Mouse (Mus musculus) kidney, embryonic 15.5 days (tissue): ENCODE results near the gene Il12rb1. TPM values are rescaled to one million over a fixed set of nuclear protein-coding genes. Genes with fewer than 3 reads are reported as not detected.
A peak's percentile ranks its signal among the peaks of the same experiment; 100 is the strongest.

Experiments used
- ATAC-seq: fragments of 200-750 bp; cut with Nextera tagmentation; replicated peaks from 2 replicates; pipeline ENCODE4 v1.8.0; 2017; ENCODE audit warnings: moderate TSS enrichment; ENCODE audit not compliant: low FRiP score
- H3K27ac ChIP-seq: fragments of 300-500 bp; sonication (generic); 2 replicates; pipeline ENCODE4 v1.5.1; 2015; ENCODE audit warnings: mild to moderate bottlenecking, inconsistent platforms
- H3K27me3 ChIP-seq: fragments of 300-500 bp; sonication (generic); 2 replicates; pipeline ENCODE4 v1.6.1; 2015; ENCODE audit warnings: inconsistent platforms
- H3K36me3 ChIP-seq: fragments of 300-500 bp; sonication (generic); 2 replicates; pipeline ENCODE4 v1.6.1; 2015; ENCODE audit warnings: inconsistent platforms
- H3K4me1 ChIP-seq: fragments of 300-500 bp; sonication (generic); 2 replicates; pipeline ENCODE4 v1.6.1; 2015; ENCODE audit warnings: inconsistent platforms
- H3K4me2 ChIP-seq: fragments of 300-500 bp; sonication (generic); 2 replicates; pipeline ENCODE4 v1.6.1; 2015; ENCODE audit warnings: moderate library complexity, mild to moderate bottlenecking, inconsistent platforms
- H3K4me3 ChIP-seq: fragments of 300-500 bp; sonication (generic); replicated peaks from 2 replicates; pipeline ENCODE4 v1.5.1; 2015; ENCODE audit warnings: mild to moderate bottlenecking, inconsistent platforms
- H3K9ac ChIP-seq: fragments of 300-500 bp; sonication (generic); 2 replicates; pipeline ENCODE4 v1.6.1; 2015; ENCODE audit warnings: mild to moderate bottlenecking, inconsistent platforms
- H3K9me3 ChIP-seq: fragments of 300-500 bp; sonication (generic); replicated peaks from 2 replicates; pipeline ENCODE4 v1.6.1; 2016; ENCODE audit warnings: inconsistent platforms
- WGBS: fragments of 180-500 bp; shearing (Covaris S2); methylation state at CpG from one replicate; pipeline ENCODE4 v1.1.7; 2015; ENCODE audit warnings: mixed read lengths; 5-methylcytosine and 5-hydroxymethylcytosine counted together
- polyA plus RNA-seq: library from polyadenylated mRNA; unstranded; fragments of >200 nt; fragmentation: Nextera tagmentation; extraction: Ambion mirVana; gene quantifications from 2 replicates; pipeline ENCODE4 v1.2.1, GENCODE M21; 2015

Il12rb1 gene
- polyA plus RNA-seq, 1 experiment from 2014 or later: 0.09 TPM

DNA sequence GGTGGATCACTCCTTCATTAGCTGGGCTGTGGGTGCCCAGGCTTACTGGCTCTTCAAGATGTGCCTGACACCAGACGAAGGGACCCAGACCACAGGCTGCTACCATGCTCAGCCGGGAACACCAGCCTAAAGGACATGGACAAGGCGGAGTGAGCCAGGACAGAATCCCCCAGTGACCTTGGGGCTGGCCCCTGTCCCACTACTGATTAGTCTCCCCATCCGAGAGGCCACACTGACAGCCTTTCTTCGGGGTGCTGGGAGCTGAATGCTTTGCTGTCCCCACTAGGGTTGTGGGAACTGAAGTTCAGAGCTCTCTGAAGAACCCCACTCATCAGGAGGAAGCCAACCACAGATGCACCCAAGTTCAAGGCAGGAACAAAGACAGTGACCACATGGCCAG is 33.0 kb upstream of the Il12rb1 start:
- ATAC-seq: no peak
- no peaks in the 10 kb centered on the region for H3K27me3 ChIP-seq
- H3K9ac ChIP-seq: peak overlapping the region; percentile 88
- H3K36me3 ChIP-seq: peaks cover 70% of the 10 kb centered on the region
- WGBS: 89% methylated on average over 5 of the region's 5 CpGs
- H3K4me3 ChIP-seq: peak overlapping the region; percentile 77
- no peak overlapping the region; the same call in 1 of the 2 replicates for H3K27ac ChIP-seq
- no peaks in the 10 kb centered on the region for H3K9me3 ChIP-seq
- peaks cover 57% of the 10 kb centered on the region for H3K4me1 ChIP-seq
- peak overlapping the region; percentile 76 for H3K4me2 ChIP-seq

GRCm38 (mm10) chr8:70775851-70776495 is 32.3 kb upstream of the Il12rb1 start:
- Histone ChIP-seq H3K4me3 (peak overlapping the region; percentile 77), H3K27ac (peak overlapping the region; percentile 99), H3K36me3 (peaks cover 70% of the 10 kb centered on the region), H3K4me2 (peak overlapping the region; percentile 76), H3K27me3 (no peaks in the 10 kb centered on the region), H3K9me3 (no peaks in the 10 kb centered on the region), H3K9ac (peak overlapping the region; percentile 88), H3K4me1 (peaks cover 59% of the 10 kb centered on the region)
- WGBS: 3% methylated on average over 34 of the region's 34 CpGs
- no peak; the same call in 1 of the 2 replicates for ATAC-seq

GRCm38 (mm10) chr8:70776496-70777444 is 31.5 kb upstream of the Il12rb1 start, which contains the start of gene Pik3r2:
Gene Pik3r2 (minus strand): TSS chr8:70776713.
- Histone ChIP-seq H3K4me3 (peak within 1 kb of the TSS; percentile 77), H3K9ac (peak within 1 kb of the TSS; percentile 88), H3K27ac (peak within 1 kb of the TSS; percentile 99), H3K9me3 (no peaks in the 10 kb centered on the region), H3K27me3 (no peaks in the 10 kb centered on the region), H3K36me3 (peaks cover 70% of the 10 kb centered on the region), H3K4me1 (peaks cover 59% of the 10 kb centered on the region), H3K4me2 (peak within 1 kb of the TSS; percentile 76)
- under 1% methylated on average over 94 of the region's 94 CpGs for WGBS
- peak; percentile 93 for ATAC-seq

DNA sequence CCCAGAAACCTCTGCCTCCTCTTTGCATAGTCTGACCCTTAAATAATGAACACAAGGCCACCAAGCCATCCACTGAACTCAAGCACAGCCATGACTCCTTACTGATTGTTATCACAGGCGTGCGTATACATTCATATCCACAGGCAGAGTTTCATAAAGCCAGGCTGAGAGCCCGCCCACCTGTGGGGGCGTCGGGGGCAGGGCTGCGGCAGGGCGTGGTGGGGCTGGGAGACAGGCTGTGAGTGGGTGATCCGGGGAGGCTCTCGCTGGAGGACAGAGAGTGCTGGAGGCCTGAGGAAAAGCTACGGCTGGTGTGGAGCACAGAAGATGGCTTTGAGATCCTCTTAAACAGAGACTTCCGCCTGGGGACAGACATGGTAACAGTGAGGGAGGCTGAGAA is 28.2 kb upstream of the Il12rb1 start:
- 74% methylated on average over 11 of the region's 11 CpGs for WGBS
- Histone ChIP-seq H3K4me3 (no peak overlapping the region), H3K9ac (no peak overlapping the region)

GRCm38 (mm10) chr8:70786291-70787050 is 21.8 kb upstream of the Il12rb1 start:
- H3K9ac ChIP-seq: no peak overlapping the region
- no peaks in the 10 kb centered on the region for H3K27me3 ChIP-seq
- 86% methylated on average over 25 of the region's 25 CpGs for WGBS
- no peak overlapping the region for H3K4me2 ChIP-seq
- H3K4me1 ChIP-seq: peaks cover 38% of the 10 kb centered on the region
- no peak overlapping the region for H3K4me3 ChIP-seq
- H3K36me3 ChIP-seq: peaks cover 78% of the 10 kb centered on the region
- H3K27ac ChIP-seq: no peak overlapping the region
- no peak for ATAC-seq
- H3K9me3 ChIP-seq: no peaks in the 10 kb centered on the region

More for the DNA sequence above, 28.2 kb upstream of the Il12rb1 start:
- no peaks in the 10 kb centered on the region for H3K9me3 ChIP-seq
- peaks cover 31% of the 10 kb centered on the region for H3K4me1 ChIP-seq
- peaks cover 70% of the 10 kb centered on the region for H3K36me3 ChIP-seq
- no peak overlapping the region for H3K27ac ChIP-seq
- no peaks in the 10 kb centered on the region for H3K27me3 ChIP-seq
- no peak for ATAC-seq
- no peak overlapping the region for H3K4me2 ChIP-seq

DNA sequence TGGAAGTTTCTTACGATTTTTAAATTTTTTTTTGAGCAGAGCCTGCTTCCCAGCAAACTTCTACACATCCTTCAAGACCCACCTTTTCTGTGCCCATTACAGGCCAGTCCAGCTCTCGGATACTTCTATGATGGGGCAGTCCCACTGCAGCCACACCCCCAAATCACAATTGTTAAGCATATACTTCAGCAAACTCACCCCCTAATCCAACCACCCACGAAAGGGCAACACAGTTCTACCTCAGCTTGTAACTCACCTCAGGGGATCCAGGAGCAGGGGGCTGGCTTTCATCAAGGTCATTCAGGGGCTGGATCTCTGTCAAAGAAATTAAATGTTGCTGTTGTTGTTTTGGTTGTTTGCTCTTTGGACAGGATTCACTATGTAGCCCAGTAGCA is 21.2 kb upstream of the Il12rb1 start:
- WGBS: 86% methylated on average over 3 of the region's 3 CpGs
- peaks cover 72% of the 10 kb centered on the region for H3K36me3 ChIP-seq
- H3K4me2 ChIP-seq: peak overlapping the region; percentile 41
- H3K9me3 ChIP-seq: no peaks in the 10 kb centered on the region
- no peak overlapping the region for H3K4me3 ChIP-seq
- ATAC-seq: no peak
- H3K9ac ChIP-seq: no peak overlapping the region
- H3K27ac ChIP-seq: no peak overlapping the region
- H3K27me3 ChIP-seq: no peaks in the 10 kb centered on the region
- peaks cover 44% of the 10 kb centered on the region for H3K4me1 ChIP-seq

DNA sequence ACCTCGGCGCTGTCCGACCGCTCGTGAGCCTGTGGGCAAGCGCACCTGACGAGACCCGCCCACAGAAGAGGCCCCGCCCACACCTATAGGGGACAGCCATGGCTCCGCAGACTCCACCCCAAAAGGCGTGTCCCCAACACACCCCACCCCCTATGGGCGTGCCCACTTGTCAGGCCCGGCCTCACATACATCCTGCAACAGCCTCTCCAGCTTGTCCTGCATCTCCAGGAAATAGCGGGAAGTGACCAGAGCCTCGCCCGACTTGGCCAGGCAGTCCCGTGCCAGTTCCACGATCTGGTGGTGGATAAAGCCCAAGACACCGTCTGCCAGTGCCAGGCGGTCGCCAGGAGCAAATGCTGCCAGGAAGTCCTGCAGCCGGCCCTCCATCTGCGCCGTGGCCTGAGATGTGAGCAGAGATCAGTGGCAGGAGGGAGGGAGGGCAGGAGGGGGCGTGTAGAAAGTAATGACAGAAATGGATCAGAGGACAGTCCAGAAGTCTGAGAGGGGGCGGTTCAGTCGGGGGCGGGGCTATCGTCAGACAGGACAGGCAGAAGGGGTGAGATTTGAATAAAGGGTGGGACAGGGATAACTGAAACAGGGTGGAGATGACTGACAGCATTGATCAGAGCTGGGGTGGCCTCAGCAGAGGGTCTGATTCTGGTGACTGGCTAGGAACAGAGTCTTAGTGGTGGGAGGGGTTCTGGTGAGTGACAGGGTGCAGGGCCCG is 20.1 kb upstream of the Il12rb1 start:
- no peak overlapping the region for H3K27ac ChIP-seq
- H3K36me3 ChIP-seq: peaks cover 63% of the 10 kb centered on the region
- 0 out of 2 replicates have a peak, but pooled peaks have one; percentile 7 for ATAC-seq

DNA sequence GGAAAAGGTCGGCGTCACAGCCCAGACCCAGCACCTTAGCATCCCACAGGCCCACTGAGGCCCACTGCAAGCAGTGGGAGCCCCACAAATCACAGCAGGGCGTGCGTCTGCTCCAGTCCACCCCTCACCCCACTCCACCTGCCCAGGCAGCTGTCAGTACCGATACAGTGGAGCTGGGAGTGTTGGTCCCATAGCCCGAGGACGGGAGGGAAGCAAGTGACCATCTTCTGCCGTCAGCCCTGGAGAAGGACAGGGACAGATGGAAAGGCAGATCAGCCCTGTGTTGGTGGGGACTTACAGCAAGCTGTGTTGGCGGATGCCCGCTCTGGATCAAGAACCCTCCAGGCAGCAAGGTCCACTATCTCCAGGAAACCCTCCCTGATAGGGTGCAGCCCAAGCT is 19.2 kb upstream of the Il12rb1 start:
- H3K4me3 ChIP-seq: no peak overlapping the region
- H3K4me1 ChIP-seq: peaks cover 57% of the 10 kb centered on the region
- 72% methylated on average over 10 of the region's 10 CpGs for WGBS
- no peak overlapping the region for H3K27ac ChIP-seq
- H3K9me3 ChIP-seq: no peaks in the 10 kb centered on the region
- no peak overlapping the region for H3K9ac ChIP-seq
- peaks cover 54% of the 10 kb centered on the region for H3K36me3 ChIP-seq
- no peak overlapping the region for H3K4me2 ChIP-seq
- H3K27me3 ChIP-seq: no peaks in the 10 kb centered on the region
- ATAC-seq: no peak

More for the DNA sequence above, 20.1 kb upstream of the Il12rb1 start:
- Histone ChIP-seq H3K4me1 (peaks cover 52% of the 10 kb centered on the region), H3K9ac (peak overlapping the region; percentile 12; the same call in 1 of the 2 replicates), H3K9me3 (no peaks in the 10 kb centered on the region), H3K4me3 (peak overlapping the region; percentile 30), H3K4me2 (peak overlapping the region; percentile 41), H3K27me3 (no peaks in the 10 kb centered on the region)
- WGBS: 30% methylated on average over 30 of the region's 30 CpGs

- H3K4me2 ChIP-seq: peak overlapping the region; percentile 88
- H3K4me1 ChIP-seq: peaks cover 57% of the 10 kb centered on the region
- H3K4me3 ChIP-seq: peak overlapping the region; percentile 73
- no peaks in the 10 kb centered on the region for H3K9me3 ChIP-seq
- H3K27ac ChIP-seq: peak overlapping the region; percentile 92
- 28% methylated on average over 8 of the region's 8 CpGs for WGBS
- peaks cover 36% of the 10 kb centered on the region for H3K36me3 ChIP-seq
- H3K9ac ChIP-seq: peak overlapping the region; percentile 87
- no peak for ATAC-seq
- H3K27me3 ChIP-seq: 0 out of 2 replicates have a peak, but pooled peaks cover 5% of the 10 kb centered on the region
These were observed 17.4 kb upstream of the Il12rb1 start for GRCm38 (mm10) chr8:70790846-70791245.

GRCm38 (mm10) chr8:70791294-70791701 is 17.0 kb upstream of the Il12rb1 start:
- ATAC-seq: no peak
- Histone ChIP-seq H3K4me2 (peak overlapping the region; percentile 88), H3K27ac (peak overlapping the region; percentile 92), H3K4me3 (peak overlapping the region; percentile 73), H3K36me3 (peaks cover 31% of the 10 kb centered on the region), H3K9ac (peak overlapping the region; percentile 87), H3K27me3 (0 out of 2 replicates have a peak, but pooled peaks cover 10% of the 10 kb centered on the region), H3K4me1 (peaks cover 60% of the 10 kb centered on the region), H3K9me3 (no peaks in the 10 kb centered on the region)
- WGBS: 47% methylated on average over 7 of the region's 7 CpGs
